Mouse (Mus musculus) hindbrain, postnatal 0 days (tissue): Measurements from ENCODE around the gene Lpcat3. TPM values are rescaled to one million over a fixed set of nuclear protein-coding genes. Genes with fewer than 3 reads are reported as not detected.

Experiments used
- ATAC-seq: fragments of 200-750 bp; cut with Nextera tagmentation; 2 replicates; pipeline ENCODE4 v1.8.0; 2017; ENCODE audit warnings: mild to moderate bottlenecking, moderate TSS enrichment, moderate library complexity
- DNase-seq: peaks from one replicate; pipeline ENCODE4 v3.0.0-alpha.2; 2015; ENCODE audit warnings: low spot score
- H3K27ac ChIP-seq: fragments of 300-500 bp; sonication (generic); 2 replicates; pipeline ENCODE4 v1.5.1; 2014; ENCODE audit warnings: mild to moderate bottlenecking
- H3K27me3 ChIP-seq: fragments of 300-500 bp; sonication (generic); 2 replicates; pipeline ENCODE4 v1.6.1; 2014; ENCODE audit warnings: low read length, mixed read lengths; ENCODE audit not compliant: insufficient read depth
- H3K36me3 ChIP-seq: fragments of 300-500 bp; sonication (generic); 2 replicates; pipeline ENCODE4 v1.6.1; 2014; ENCODE audit warnings: low read length, mixed read lengths; ENCODE audit not compliant: insufficient read depth
- H3K4me1 ChIP-seq: fragments of 300-500 bp; sonication (generic); 2 replicates; pipeline ENCODE4 v1.6.1; 2014; ENCODE audit warnings: antibody characterized with exemption, low read length, mixed read lengths; ENCODE audit not compliant: insufficient read depth
- H3K4me2 ChIP-seq: fragments of 300-500 bp; sonication (generic); 2 replicates; pipeline ENCODE4 v1.6.1; 2014; ENCODE audit warnings: low read depth, mild to moderate bottlenecking, low read length, moderate library complexity, mixed read lengths
- H3K4me3 ChIP-seq: fragments of 300-500 bp; sonication (generic); 2 replicates; pipeline ENCODE4 v1.5.1; 2014; ENCODE audit warnings: low read length
- H3K9ac ChIP-seq: fragments of 300-500 bp; sonication (generic); replicated peaks from 2 replicates; pipeline ENCODE4 v1.6.1; 2014; ENCODE audit warnings: mild to moderate bottlenecking, low read length, moderate library complexity, mixed read lengths
- H3K9me3 ChIP-seq: fragments of 300-500 bp; sonication (generic); 2 replicates; pipeline ENCODE4 v1.6.1; 2016; ENCODE audit warnings: low read length, mixed read lengths
- CTCF ChIP-seq: IDR thresholded peaks from 2 replicates; pipeline ENCODE4 v1.5.1; 2016; ENCODE audit warnings: antibody characterized with exemption, control low read depth, low read depth
- WGBS: fragments of 180-500 bp; shearing (Covaris S2); extraction: QIAGEN DNeasy Blood & Tissue Kit; methylation state at CpG from one replicate; pipeline ENCODE4 v1.1.7; 2014; 5-methylcytosine and 5-hydroxymethylcytosine counted together
- microRNA counts: library from miRNA; unstranded; fragments of <30 nt; microRNA quantifications from one replicate; lab custom pipeline; 2015
- microRNA-seq, 2 experiments: library from miRNA; unstranded; fragments of <30 nt; microRNA quantifications; one replicate each; pipeline ENCODE4; 2016
- polyA plus RNA-seq: library from polyadenylated mRNA; unstranded; fragments of >200 nt; fragmentation: Nextera tagmentation; extraction: Ambion mirVana; gene quantifications from 2 replicates; pipeline ENCODE4 v1.2.1, GENCODE M21; 2015
- total RNA-seq: library from RNA; depleted of rRNA; stranded (reverse); fragments of >200 nt; gene quantifications from 2 replicates; pipeline ENCODE4 v1.2.3, GENCODE M21; 2014; rRNA removed

The Lpcat3 gene
- total and polyA plus RNA-seq, 2 experiments from 2014 or later, result 48.5 to 49.5 TPM

DNA sequence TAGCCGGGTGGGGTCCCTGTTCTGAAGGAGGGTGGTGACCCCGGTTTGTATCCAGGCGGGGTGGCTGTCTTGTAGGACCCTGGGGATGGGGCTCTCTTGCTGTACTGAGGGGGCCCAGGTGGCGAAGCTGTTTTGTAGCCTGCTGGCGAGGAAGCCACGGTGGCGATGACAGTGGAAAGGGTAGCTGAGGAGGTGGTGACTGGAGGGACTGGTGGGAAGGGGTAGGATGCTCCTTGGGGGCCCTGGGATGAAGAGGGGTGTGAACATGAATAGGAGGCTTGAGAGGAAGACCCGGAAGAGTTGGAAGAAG is 83.4 kb downstream of the Lpcat3 start:
- TF ChIP-seq CTCF, result 0 out of 2 replicates have a peak, but pooled peaks have one; percentile 0
- ATAC-seq, result peak; percentile 1
- peaks cover 6% of the 10 kb centered on the region; the same call in 1 of the 2 replicates for H3K4me1 ChIP-seq
- peak overlapping the region; percentile 45 for H3K4me3 ChIP-seq
- peak overlapping the region; percentile 78 for H3K9ac ChIP-seq
- WGBS, result 14% methylated on average over 8 of the region's 8 CpGs
- H3K27ac ChIP-seq, result peak overlapping the region; percentile 87
- H3K27me3 ChIP-seq, result no peaks in the 10 kb centered on the region
- H3K36me3 ChIP-seq, result peaks cover 25% of the 10 kb centered on the region
- no peak for DNase-seq
- peak overlapping the region; percentile 96 for H3K4me2 ChIP-seq
- H3K9me3 ChIP-seq, result no peaks in the 10 kb centered on the region

DNA sequence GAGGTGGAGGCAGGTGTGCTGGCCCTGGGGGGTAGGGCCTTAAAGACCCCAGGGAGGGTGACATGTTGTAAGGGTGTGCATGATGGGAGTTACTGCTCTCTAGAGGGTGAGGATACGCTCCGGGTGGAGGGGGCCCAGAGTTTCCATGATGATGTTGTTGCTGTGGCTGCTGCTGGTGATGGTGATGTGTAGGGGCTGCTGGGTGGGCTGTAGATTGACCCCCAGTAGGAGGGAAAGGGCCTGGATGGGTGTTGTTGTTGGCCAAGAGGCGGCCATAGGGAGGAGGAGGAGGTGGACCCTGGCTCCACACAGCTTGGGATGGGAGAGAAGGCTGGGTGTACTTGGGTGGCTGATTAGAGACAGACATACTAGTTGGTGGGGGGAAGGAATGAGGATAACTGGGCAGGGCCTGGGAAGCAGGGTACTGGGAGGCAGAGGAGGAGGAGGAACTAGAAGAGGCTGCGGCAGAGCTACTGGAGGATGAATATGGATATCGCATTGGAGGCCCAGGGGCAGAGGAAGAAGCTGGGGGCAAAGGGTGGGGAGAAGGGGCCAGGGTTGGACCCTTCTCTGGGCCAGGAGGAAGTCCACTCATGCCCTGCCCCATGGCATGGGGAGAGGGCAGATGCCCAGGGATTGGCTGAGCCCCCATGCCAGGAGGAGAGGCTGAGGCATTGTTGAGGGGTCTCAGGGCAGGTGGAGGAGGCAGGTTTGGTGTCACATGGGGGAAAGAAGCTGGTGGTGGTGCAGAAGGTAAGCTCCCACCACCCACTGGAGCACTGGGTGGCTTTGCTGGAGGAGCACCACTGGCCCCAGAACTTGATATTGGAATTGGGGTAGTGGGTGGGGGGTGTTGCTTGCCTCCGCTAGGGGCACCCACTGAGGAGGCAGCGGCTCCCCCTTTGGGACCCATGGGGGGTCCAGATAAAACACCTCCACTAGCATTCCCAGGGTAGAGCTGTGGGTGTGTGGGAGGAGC is 84.1 kb downstream of the Lpcat3 start:
- WGBS, result 86% methylated on average over 7 of the region's 7 CpGs
- Histone ChIP-seq H3K4me3 (no peak overlapping the region), H3K4me2 (peak overlapping the region; percentile 96), H3K27me3 (no peaks in the 10 kb centered on the region), H3K4me1 (peaks cover 6% of the 10 kb centered on the region; the same call in 1 of the 2 replicates), H3K36me3 (peaks cover 25% of the 10 kb centered on the region), H3K9me3 (no peaks in the 10 kb centered on the region), H3K9ac (peak overlapping the region; percentile 78; the same call in 1 of the 2 replicates), H3K27ac (peak overlapping the region; percentile 87; the same call in 1 of the 2 replicates)
- TF ChIP-seq CTCF, result no peak
- DNase-seq (no peak), ATAC-seq (no peak; the same call in 1 of the 2 replicates)

DNA sequence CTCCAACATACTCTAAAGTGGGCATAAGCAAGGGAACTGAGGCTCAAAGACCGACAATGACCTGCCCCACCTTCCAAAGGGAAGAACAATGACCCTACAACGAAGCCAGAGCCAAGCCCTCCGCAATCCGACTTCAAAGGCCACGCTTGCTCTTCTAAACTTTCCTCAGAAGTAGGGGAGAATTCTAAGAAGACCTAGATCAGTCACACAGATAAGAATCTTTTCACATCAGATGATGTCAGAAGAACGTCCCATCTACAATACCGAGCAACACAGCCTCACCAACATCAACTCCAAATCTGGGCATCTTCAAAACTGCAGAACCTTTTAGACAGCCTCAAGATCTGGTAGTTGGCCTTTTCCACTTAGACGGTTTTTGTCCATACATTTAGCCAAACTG is 87.6 kb downstream of the Lpcat3 start:
- no peak overlapping the region for H3K4me3 ChIP-seq
- no peaks in the 10 kb centered on the region for H3K27me3 ChIP-seq
- TF ChIP-seq CTCF, result no peak
- H3K36me3 ChIP-seq, result peaks cover 15% of the 10 kb centered on the region
- WGBS, result 83% methylated on average over 8 of the region's 8 CpGs
- no peak overlapping the region for H3K27ac ChIP-seq
- DNase-seq (no peak), ATAC-seq (no peak)
- H3K9ac ChIP-seq, result no peak overlapping the region
- H3K4me1 ChIP-seq, result peaks cover 24% of the 10 kb centered on the region
- H3K4me2 ChIP-seq, result no peak overlapping the region
- H3K9me3 ChIP-seq, result no peaks in the 10 kb centered on the region

DNA sequence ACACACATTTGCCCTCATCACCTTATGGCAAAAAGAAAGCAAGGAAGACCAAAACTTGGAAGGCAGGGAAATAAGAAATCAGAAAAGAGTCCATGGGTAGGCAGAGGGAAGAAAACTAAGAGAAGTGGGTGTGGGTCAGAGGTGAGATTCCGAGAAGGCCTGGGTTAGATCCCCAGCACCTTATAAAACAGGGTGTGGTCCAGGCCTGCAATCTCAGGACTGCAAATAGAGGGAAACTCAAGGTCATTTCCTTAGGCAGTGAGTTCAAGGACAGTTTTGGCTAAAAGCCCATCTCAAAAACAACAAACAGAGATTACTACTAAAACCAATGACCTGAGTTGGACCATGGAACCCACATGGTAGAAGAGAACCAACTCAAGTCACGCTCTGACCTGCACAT is 91.0 kb downstream of the Lpcat3 start:
- Histone ChIP-seq H3K9ac (no peak overlapping the region), H3K36me3 (no peaks in the 10 kb centered on the region), H3K9me3 (no peaks in the 10 kb centered on the region), H3K27me3 (no peaks in the 10 kb centered on the region), H3K27ac (no peak overlapping the region), H3K4me1 (peaks cover 33% of the 10 kb centered on the region), H3K4me3 (no peak overlapping the region), H3K4me2 (peak overlapping the region; percentile 85)
- 93% methylated on average over 2 of the region's 2 CpGs for WGBS
- DNase-seq (no peak), ATAC-seq (no peak)
- no peak for TF ChIP-seq CTCF

MicroRNAs encoded within 50 kb of the gene (microRNA counts, 519-probe panel; counts per million panel counts)
- microRNA mmu-miR-141 (lab: Ali Mortazavi, UCI), result not detected
- microRNA mmu-miR-200c (lab: Ali Mortazavi, UCI), result not detected

Small RNAs within 50 kb of the gene (microRNA-seq; reads per million reads assigned to microRNA genes)
- gene Mir141 (4.3 to 5.1 reads per million in 2 experiments), gene Mir200c (23.1 to 26.5 reads per million in 2 experiments)

Other genes starting within 250 kb of the Lpcat3 start
- 74.4 and 80.8 TPM in 2 replicates for gene Pex5, start 248.0 kb upstream of the Lpcat3 start, total RNA-seq
- gene Pex5, start 248.0 kb upstream of the Lpcat3 start, polyA plus RNA-seq, result 46.6 and 49.0 TPM in 2 replicates
- 338 and 342 TPM in 2 replicates for gene Clstn3, start 198.2 kb upstream of the Lpcat3 start, total RNA-seq
- 171 and 184 TPM in 2 replicates for gene Clstn3, start 198.2 kb upstream of the Lpcat3 start, polyA plus RNA-seq
- 0.31 and 0.68 TPM in 2 replicates for gene C1rl, start 169.9 kb upstream of the Lpcat3 start, total RNA-seq
- 0.39 and 0.41 TPM in 2 replicates for gene C1rl, start 169.9 kb upstream of the Lpcat3 start, polyA plus RNA-seq
- gene C1ra, start 150.6 kb upstream of the Lpcat3 start, total RNA-seq, result 0.42 and 1.0 TPM in 2 replicates
- 0.73 and 0.83 TPM in 2 replicates for gene C1ra, start 150.6 kb upstream of the Lpcat3 start, polyA plus RNA-seq
- gene C1s1, start 120.7 kb upstream of the Lpcat3 start, total RNA-seq, result 0.89 and 4.7 TPM in 2 replicates
- 0.49 and 1.2 TPM in 2 replicates for gene C1s1, start 120.7 kb upstream of the Lpcat3 start, polyA plus RNA-seq
- gene C1rb, start 92.7 kb upstream of the Lpcat3 start, total RNA-seq, result not detected in 2 replicates
- gene C1rb, start 92.7 kb upstream of the Lpcat3 start, polyA plus RNA-seq, result 0.09 TPM in 1 of 2 replicates, not detected in the other
- not detected in 2 replicates for gene C1s2, start 26.9 kb upstream of the Lpcat3 start, total RNA-seq
- 0.13 and 0.18 TPM in 2 replicates for gene C1s2, start 26.9 kb upstream of the Lpcat3 start, polyA plus RNA-seq
- 75.8 and 102 TPM in 2 replicates for gene Emg1, start 49.2 kb downstream of the Lpcat3 start, total RNA-seq
- gene Emg1, start 49.2 kb downstream of the Lpcat3 start, polyA plus RNA-seq, result 100 and 102 TPM in 2 replicates
- 218 and 223 TPM in 2 replicates for gene Phb2, start 49.3 kb downstream of the Lpcat3 start, total RNA-seq
- 267 and 270 TPM in 2 replicates for gene Phb2, start 49.3 kb downstream of the Lpcat3 start, polyA plus RNA-seq
- gene Ptpn6, start 75.7 kb downstream of the Lpcat3 start, total RNA-seq, result 3.8 and 3.9 TPM in 2 replicates
- 4.3 and 4.8 TPM in 2 replicates for gene Ptpn6, start 75.7 kb downstream of the Lpcat3 start, polyA plus RNA-seq
- gene Grcc10, start 78.3 kb downstream of the Lpcat3 start, total RNA-seq, result 212 and 236 TPM in 2 replicates
- 643 and 649 TPM in 2 replicates for gene Grcc10, start 78.3 kb downstream of the Lpcat3 start, polyA plus RNA-seq
- 0.26 TPM in 1 of 2 replicates, not detected in the other for gene Gm45234, start 93.0 kb downstream of the Lpcat3 start, total RNA-seq
- not detected in 2 replicates for gene Gm45234, start 93.0 kb downstream of the Lpcat3 start, polyA plus RNA-seq
- 19.1 and 23.7 TPM in 2 replicates for gene Atn1, start 93.5 kb downstream of the Lpcat3 start, total RNA-seq
- gene Atn1, start 93.5 kb downstream of the Lpcat3 start, polyA plus RNA-seq, result 19.9 and 21.3 TPM in 2 replicates
- gene Eno2, start 106.6 kb downstream of the Lpcat3 start, total RNA-seq, result 281 and 357 TPM in 2 replicates
- 213 and 216 TPM in 2 replicates for gene Eno2, start 106.6 kb downstream of the Lpcat3 start, polyA plus RNA-seq
- gene Lrrc23, start 116.7 kb downstream of the Lpcat3 start, total RNA-seq, result 6.7 and 9.2 TPM in 2 replicates
- gene Lrrc23, start 116.7 kb downstream of the Lpcat3 start, polyA plus RNA-seq, result 5.4 and 8.7 TPM in 2 replicates
- 7.3 and 8.7 TPM in 2 replicates for gene Spsb2, start 145.6 kb downstream of the Lpcat3 start, total RNA-seq
- 9.6 and 9.8 TPM in 2 replicates for gene Spsb2, start 145.6 kb downstream of the Lpcat3 start, polyA plus RNA-seq
- gene Tpi1, start 151.3 kb downstream of the Lpcat3 start, total RNA-seq, result 506 and 525 TPM in 2 replicates
- gene Tpi1, start 151.3 kb downstream of the Lpcat3 start, polyA plus RNA-seq, result 515 and 534 TPM in 2 replicates
- 222 and 233 TPM in 2 replicates for gene Usp5, start 166.5 kb downstream of the Lpcat3 start, total RNA-seq
- gene Usp5, start 166.5 kb downstream of the Lpcat3 start, polyA plus RNA-seq, result 182 and 189 TPM in 2 replicates
- gene Cdca3, start 166.5 kb downstream of the Lpcat3 start, total RNA-seq, result 34.7 and 39.9 TPM in 2 replicates
- 40.9 and 47.3 TPM in 2 replicates for gene Cdca3, start 166.5 kb downstream of the Lpcat3 start, polyA plus RNA-seq
- gene Gnb3, start 177.2 kb downstream of the Lpcat3 start, total RNA-seq, result 0.68 and 0.72 TPM in 2 replicates
- 1.6 and 2.2 TPM in 2 replicates for gene Gnb3, start 177.2 kb downstream of the Lpcat3 start, polyA plus RNA-seq
- gene P3h3, start 194.7 kb downstream of the Lpcat3 start, total RNA-seq, result 71.3 and 79.5 TPM in 2 replicates
- gene P3h3, start 194.7 kb downstream of the Lpcat3 start, polyA plus RNA-seq, result 11.3 and 12.0 TPM in 2 replicates
- gene Gpr162, start 201.0 kb downstream of the Lpcat3 start, total RNA-seq, result 193 and 194 TPM in 2 replicates
- 30.1 and 31.9 TPM in 2 replicates for gene Gpr162, start 201.0 kb downstream of the Lpcat3 start, polyA plus RNA-seq
- gene Cd4, start 225.2 kb downstream of the Lpcat3 start, total RNA-seq, result 0.05 TPM in 1 of 2 replicates, not detected in the other
- 0.13 and 0.18 TPM in 2 replicates for gene Cd4, start 225.2 kb downstream of the Lpcat3 start, polyA plus RNA-seq
- 1.8 and 2.2 TPM in 2 replicates for gene Lag3, start 248.7 kb downstream of the Lpcat3 start, total RNA-seq
- gene Lag3, start 248.7 kb downstream of the Lpcat3 start, polyA plus RNA-seq, result 3.3 and 3.6 TPM in 2 replicates